Mouse (Mus musculus) liver, embryonic 11.5 days (tissue): ENCODE measurements around the gene Trpv4. TPM values are rescaled to one million over a fixed set of nuclear protein-coding genes. Genes with fewer than 3 reads are reported as not detected.

Experiments used
- ATAC-seq: fragments of 200-750 bp; cut with Nextera tagmentation; replicated peaks from 2 replicates; pipeline ENCODE4 v1.8.0; 2017; ENCODE audit warnings: moderate number of reproducible peaks, mild to moderate bottlenecking, moderate TSS enrichment, moderate library complexity; ENCODE audit not compliant: low FRiP score
- DNase-seq: peaks from one replicate; pipeline ENCODE4 v3.0.0-alpha.2; 2017; ENCODE audit warnings: low spot score
- H3K27ac ChIP-seq: fragments of 300-500 bp; sonication (generic); 2 replicates; pipeline ENCODE4 v1.5.1; 2014; ENCODE audit warnings: mild to moderate bottlenecking, low read depth, low read length, control low read depth
- H3K27me3 ChIP-seq: fragments of 300-500 bp; sonication (generic); replicated peaks from 2 replicates; pipeline ENCODE4 v1.6.1; 2014; ENCODE audit warnings: low read length, mixed read lengths; ENCODE audit not compliant: control insufficient read depth, insufficient read depth
- H3K36me3 ChIP-seq: fragments of 300-500 bp; sonication (generic); 2 replicates; pipeline ENCODE4 v1.6.1; 2014; ENCODE audit warnings: mild to moderate bottlenecking, low read length, moderate library complexity, mixed read lengths; ENCODE audit not compliant: control insufficient read depth, insufficient read depth
- H3K4me1 ChIP-seq: fragments of 300-500 bp; sonication (generic); replicated peaks from 2 replicates; pipeline ENCODE4 v1.6.1; 2014; ENCODE audit warnings: low read length, mixed read lengths; ENCODE audit not compliant: control insufficient read depth, insufficient read depth
- H3K4me2 ChIP-seq: fragments of 300-500 bp; sonication (generic); 2 replicates; pipeline ENCODE4 v1.6.1; 2014; ENCODE audit warnings: mild to moderate bottlenecking, control low read depth, moderate library complexity
- H3K4me3 ChIP-seq: fragments of 300-500 bp; sonication (generic); 2 replicates; pipeline ENCODE4 v1.5.1; 2014; ENCODE audit warnings: low read depth, low read length, control low read depth
- H3K9ac ChIP-seq: fragments of 300-500 bp; sonication (generic); 2 replicates; pipeline ENCODE4 v1.6.1; 2014; ENCODE audit warnings: low read depth, low read length, control low read depth
- H3K9me3 ChIP-seq: fragments of 300-500 bp; sonication (generic); 2 replicates; pipeline ENCODE4 v1.6.1; 2016; ENCODE audit warnings: low read length, inconsistent platforms, mixed read lengths; ENCODE audit not compliant: control insufficient read depth
- WGBS: fragments of 180-500 bp; shearing (Covaris S2); extraction: QIAGEN DNeasy Blood & Tissue Kit; methylation state at CpG from one replicate; pipeline ENCODE4 v1.1.7; 2014; 5-methylcytosine and 5-hydroxymethylcytosine counted together
- polyA plus RNA-seq: library from polyadenylated mRNA; unstranded; fragments of >200 nt; fragmentation: Nextera tagmentation; extraction: Ambion mirVana; gene quantifications from 2 replicates; pipeline ENCODE4 v1.2.1, GENCODE M21; 2014

Trpv4 gene
- polyA plus RNA-seq, result 0.56 and 0.78 TPM in 2 replicates

- Histone ChIP-seq H3K9me3 (no peaks in the 10 kb centered on the region), H3K4me1 (no peaks in the 10 kb centered on the region), H3K9ac (no peak within 1 kb of the TSS), H3K4me2 (peak within 1 kb of the TSS; percentile 83), H3K36me3 (no peaks in the 10 kb centered on the region), H3K4me3 (peak within 1 kb of the TSS; percentile 52), H3K27me3 (peaks cover 52% of the 10 kb centered on the region), H3K27ac (no peak within 1 kb of the TSS)
- WGBS, result 2% methylated on average over 43 of the region's 47 CpGs
- no peak; the same call in 1 of the 2 replicates for ATAC-seq
- DNase-seq, result no peak
These were observed at the start of gene Trpv4 for GRCm38 (mm10) chr5:114658255-114658654. Trpv4 (minus strand) TSS chr5:114658421.

GRCm38 (mm10) chr5:114707265-114708068 is 49.2 kb upstream of the Trpv4 start, which contains the start of gene Tchp:
Tchp (plus strand) TSS chr5:114707760.
- WGBS, result 5% methylated on average over 49 of the region's 49 CpGs
- ATAC-seq, result peak; percentile 79
- H3K27ac ChIP-seq, result 0 out of 2 replicates have a peak within 1 kb of the TSS, but pooled peaks have one; percentile 32

DNA sequence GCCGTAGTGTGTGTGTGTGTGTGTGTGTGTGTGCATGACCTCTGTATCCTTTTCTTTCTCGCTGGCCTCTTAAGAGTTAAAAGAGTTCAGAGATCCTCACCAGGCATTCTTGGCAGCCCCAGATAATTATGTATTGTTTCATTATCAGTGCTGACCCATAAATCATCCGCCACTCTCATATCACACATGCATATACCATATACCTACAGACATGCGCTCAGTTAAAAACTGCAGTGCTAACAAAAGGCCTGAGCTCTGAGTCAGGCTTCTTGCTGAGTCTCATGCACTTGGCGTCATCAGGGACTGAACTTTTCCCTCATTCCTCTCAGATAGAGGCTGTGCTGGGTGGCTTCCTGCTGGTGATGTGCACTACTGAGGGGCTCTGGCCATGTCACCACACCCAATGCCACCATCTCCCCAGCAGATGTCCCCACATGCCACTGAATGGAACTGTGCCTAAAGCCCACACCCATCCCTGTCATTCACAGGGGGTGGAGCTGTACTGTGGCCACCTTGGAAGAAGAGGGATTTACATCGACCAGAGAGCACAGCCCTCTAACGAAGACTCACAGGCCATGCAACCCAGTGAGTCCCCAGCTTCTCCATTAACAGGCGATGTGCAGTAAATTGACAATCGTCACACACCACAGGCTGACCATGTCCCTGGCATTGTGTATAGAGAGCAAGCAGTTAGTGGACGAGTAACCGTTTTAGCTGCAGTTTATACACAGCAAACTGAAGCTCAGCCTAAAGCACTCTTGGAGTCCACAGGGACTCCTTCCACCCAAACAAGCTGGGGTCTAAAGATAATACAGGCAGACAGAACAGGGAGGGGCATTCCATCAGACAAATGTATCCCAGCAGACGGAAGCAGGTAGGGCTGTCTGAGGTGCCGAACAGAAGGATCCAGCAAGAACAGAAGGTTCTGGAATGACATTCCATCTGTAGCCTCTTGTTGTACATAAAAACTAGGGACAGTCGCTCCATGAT is 44.5 kb upstream of the Trpv4 start:
- Histone ChIP-seq H3K4me1 (peaks cover 14% of the 10 kb centered on the region), H3K9me3 (no peaks in the 10 kb centered on the region), H3K4me3 (no peak overlapping the region), H3K9ac (no peak overlapping the region), H3K4me2 (peak overlapping the region; percentile 23; the same call in 1 of the 2 replicates), H3K36me3 (no peaks in the 10 kb centered on the region), H3K27ac (0 out of 2 replicates have a peak overlapping the region, but pooled peaks have one; percentile 46), H3K27me3 (no peaks in the 10 kb centered on the region)
- 51% methylated on average over 14 of the region's 14 CpGs for WGBS
- peak; percentile 59 for DNase-seq
- ATAC-seq, result peak; percentile 76

More at GRCm38 (mm10) chr5:114707265-114708068, 49.2 kb upstream of the Trpv4 start, which contains the start of gene Tchp:
- no peaks in the 10 kb centered on the region for H3K9me3 ChIP-seq
- H3K4me1 ChIP-seq, result peaks cover 14% of the 10 kb centered on the region
- no peaks in the 10 kb centered on the region for H3K27me3 ChIP-seq
- H3K9ac ChIP-seq, result peak within 1 kb of the TSS; percentile 65
- peak; percentile 95 for DNase-seq
- peak within 1 kb of the TSS; percentile 69 for H3K4me2 ChIP-seq
- peak within 1 kb of the TSS; percentile 70 for H3K4me3 ChIP-seq
- peaks cover 4% of the 10 kb centered on the region; the same call in 1 of the 2 replicates for H3K36me3 ChIP-seq

- Histone ChIP-seq H3K27me3 (no peaks in the 10 kb centered on the region), H3K4me1 (peaks cover 14% of the 10 kb centered on the region), H3K4me3 (no peak overlapping the region), H3K9ac (no peak overlapping the region), H3K9me3 (no peaks in the 10 kb centered on the region), H3K36me3 (no peaks in the 10 kb centered on the region), H3K4me2 (no peak overlapping the region), H3K27ac (no peak overlapping the region)
- ATAC-seq, result no peak
- WGBS, result 39% methylated on average over 7 of the region's 7 CpGs
- no peak for DNase-seq
These were observed 40.8 kb upstream of the Trpv4 start for GRCm38 (mm10) chr5:114699015-114699414.

DNA sequence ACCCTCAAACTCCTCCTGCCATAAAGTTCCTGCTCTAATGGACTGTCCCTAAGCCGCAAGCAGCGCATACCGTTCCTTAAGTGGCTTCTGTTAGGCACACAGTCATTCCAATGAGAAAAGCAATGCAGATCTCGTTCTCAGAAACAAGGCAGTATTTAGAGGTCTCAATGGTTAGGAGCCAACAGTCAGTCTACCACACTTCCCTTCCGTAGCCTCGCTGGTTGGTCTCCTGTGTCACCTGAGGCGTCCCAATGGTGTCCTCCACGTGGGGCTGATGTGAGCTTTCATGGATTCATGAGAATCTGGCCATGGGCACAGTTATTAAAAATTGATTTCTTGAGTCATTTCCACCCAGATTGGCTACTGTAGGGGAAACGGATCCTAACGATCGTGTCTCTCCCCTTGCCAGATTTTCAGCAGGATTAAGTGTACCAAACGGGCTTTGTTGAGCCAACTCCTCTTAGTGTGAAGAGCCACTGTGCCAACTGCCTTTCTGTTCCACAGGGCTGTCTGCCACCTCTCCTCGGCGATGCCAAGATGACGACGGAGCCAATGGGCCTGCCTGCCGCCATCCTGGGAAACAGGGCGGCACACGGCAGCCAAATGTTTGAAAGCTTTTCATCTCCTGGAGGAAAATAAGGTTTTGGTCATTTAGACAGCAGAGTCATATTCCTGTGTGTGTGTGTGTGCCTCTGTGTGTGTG is 40.0 kb upstream of the Trpv4 start:
- Histone ChIP-seq H3K4me2 (no peak overlapping the region), H3K36me3 (no peaks in the 10 kb centered on the region), H3K4me3 (no peak overlapping the region), H3K27ac (no peak overlapping the region), H3K27me3 (no peaks in the 10 kb centered on the region), H3K4me1 (peaks cover 13% of the 10 kb centered on the region), H3K9ac (no peak overlapping the region), H3K9me3 (no peaks in the 10 kb centered on the region)
- WGBS, result 88% methylated on average over 19 of the region's 19 CpGs
- ATAC-seq, result no peak
- no peak for DNase-seq

GRCm38 (mm10) chr5:114696939-114697338 is 38.7 kb upstream of the Trpv4 start:
- ATAC-seq, result no peak
- Histone ChIP-seq H3K9ac (no peak overlapping the region), H3K4me2 (no peak overlapping the region), H3K27me3 (no peaks in the 10 kb centered on the region), H3K36me3 (no peaks in the 10 kb centered on the region), H3K9me3 (no peaks in the 10 kb centered on the region), H3K4me1 (peaks cover 6% of the 10 kb centered on the region; the same call in 1 of the 2 replicates), H3K4me3 (no peak overlapping the region), H3K27ac (no peak overlapping the region)
- no peak for DNase-seq
- 66% methylated on average over 17 of the region's 17 CpGs for WGBS

GRCm38 (mm10) chr5:114695775-114696174 is 37.6 kb upstream of the Trpv4 start:
- 55% methylated on average over 5 of the region's 5 CpGs for WGBS
- no peak for DNase-seq

More at GRCm38 (mm10) chr5:114695775-114696174, 37.6 kb upstream of the Trpv4 start:
- H3K27me3 ChIP-seq, result no peaks in the 10 kb centered on the region
- H3K4me2 ChIP-seq, result no peak overlapping the region
- H3K36me3 ChIP-seq, result no peaks in the 10 kb centered on the region
- H3K4me1 ChIP-seq, result peaks cover 9% of the 10 kb centered on the region
- no peaks in the 10 kb centered on the region for H3K9me3 ChIP-seq
- H3K9ac ChIP-seq, result no peak overlapping the region
- no peak overlapping the region for H3K27ac ChIP-seq
- no peak overlapping the region for H3K4me3 ChIP-seq
- no peak for ATAC-seq
